Mouse (Mus musculus): ENCODE results near the gene Stmn1.

- TF ChIP-seq POLR2A (IDR thresholded peaks at IDR 0.05; ENCODE audit: borderline replicate concordance, low read depth, low read length) (no peak), CTCF (IDR thresholded peaks at IDR 0.05; ENCODE audit: low read depth, low read length) (no peak)
These were observed 50.4 kb downstream of the Stmn1 start for GRCm38 (mm10) chr4:134518541-134518940.

Measured in bone marrow macrophage, adult 2 months (primary cell).